1 mouse cellular context compared by ENCODE assay signal in the genomic region with DNA sequence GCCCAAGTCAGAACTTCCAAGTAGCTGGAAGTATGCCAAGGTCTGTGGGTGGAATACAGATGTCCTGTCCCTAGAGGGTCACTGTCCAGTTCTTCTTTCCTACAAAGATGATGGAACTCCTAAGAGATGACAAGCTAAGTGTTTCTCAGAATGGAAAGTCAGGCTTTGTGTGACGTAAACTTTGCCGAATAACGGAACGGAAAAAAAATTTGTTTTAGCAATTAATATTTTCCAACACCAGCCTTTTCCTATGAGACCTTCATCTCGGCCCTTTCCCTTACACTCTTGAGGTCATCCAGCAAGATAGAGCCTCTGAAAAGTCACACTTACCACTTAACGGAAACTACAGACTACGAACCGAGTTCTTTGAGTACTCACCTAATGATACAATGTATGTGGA.
TF ChIP-seq lines count a peak whose summit lies in the region.

No protein-coding gene starts in this region.

TF ChIP-seq in CH12.LX, 34 proteins besides CTCF, POLR2A, EP300 and RAD21 (continued from another document):
- TF ChIP-seq JUND (conservative IDR thresholded peaks at IDR 0.05; ENCODE audit: low read depth, low read length) (peak; percentile 58), JUN (IDR thresholded peaks at IDR 0.05; ENCODE audit: insufficient read depth, low read depth, low read length) (peak; percentile 56; the same call in 1 of the 2 replicates), MEF2A (IDR thresholded peaks at IDR 0.05; ENCODE audit: borderline replicate concordance, low read depth, low read length) (peak; percentile 49; the same call in 1 of the 2 replicates), ETS1 (conservative IDR thresholded peaks at IDR 0.05; ENCODE audit: low read depth, low read length) (peak; percentile 68; the same call in 1 of the 2 replicates), HCFC1 (IDR thresholded peaks at IDR 0.05; ENCODE audit: low read depth, low read length) (no peak)
